16 mouse cellular contexts compared by ENCODE assay signal in the genomic region with DNA sequence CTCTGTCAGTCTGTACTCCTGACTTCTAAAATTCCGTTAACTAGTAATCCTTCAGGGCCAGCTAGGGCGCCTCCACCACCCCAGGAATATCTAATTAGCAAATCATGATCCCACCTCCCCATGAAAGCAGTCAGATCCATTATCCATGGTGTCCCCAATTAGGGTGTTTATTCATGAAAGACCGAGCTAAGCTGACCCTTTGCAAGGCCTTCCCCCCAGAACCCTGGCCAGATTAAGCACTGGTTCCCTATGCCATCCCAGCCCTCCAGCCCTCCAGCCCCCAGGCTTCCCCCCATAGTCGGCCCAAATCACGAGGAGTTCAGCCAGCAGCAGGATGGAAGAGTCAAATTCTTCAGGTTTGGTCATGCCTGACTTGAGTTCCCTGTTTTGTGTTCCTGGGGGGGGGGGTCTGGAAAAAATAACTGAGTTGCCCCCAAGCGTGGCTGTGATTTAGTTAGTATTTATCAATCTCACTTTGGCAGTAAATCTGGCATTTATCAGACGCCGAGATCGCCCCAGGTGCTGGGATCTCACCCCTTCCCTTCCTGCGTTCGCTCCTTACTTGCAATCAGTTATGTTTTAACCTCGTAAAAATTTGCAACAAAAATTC.
A peak's percentile ranks its signal among the peaks of the same experiment; 100 is the strongest.
DNase-seq lines count a peak whose midpoint lies in the region; ATAC-seq lines count a peak whose summit lies in the region.
"Had no signal": no experiment of that assay in that cellular context is flagged by ENCODE, and none has a peak within 500 bp of the region (broad histone marks: within the 10 kb centered on the region; RNA-seq: fewer than 3 reads in every experiment).

No protein-coding gene starts in this region.

- H3K27me3 ChIP-seq in hindbrain, embryonic 10.5 days (ENCODE audit: insufficient read depth, poor library complexity, severe bottlenecking): no peaks in the 10 kb centered on the region; the same call in 1 of the 2 replicates
- H3K27me3 ChIP-seq in hindbrain, embryonic 16.5 days (replicated peaks; ENCODE audit: control insufficient read depth, insufficient read depth, low read length): no peaks in the 10 kb centered on the region
- H3K27me3 ChIP-seq in embryonic facial prominence, embryonic 15.5 days: no peaks in the 10 kb centered on the region
- no peaks in the 10 kb centered on the region for H3K27me3 ChIP-seq in liver, embryonic 12.5 days (replicated peaks)
- peaks cover 10% of the 10 kb centered on the region; the same call in 1 of the 2 replicates for H3K27me3 ChIP-seq in limb, embryonic 10.5 days (ENCODE audit: low read depth, poor library complexity, severe bottlenecking)
- H3K27me3 ChIP-seq: hindbrain, embryonic 13.5 days had no signal

- no peak overlapping the region for H3K4me3 ChIP-seq in hindbrain, embryonic 10.5 days
- H3K4me3 ChIP-seq in hindbrain, embryonic 16.5 days (ENCODE audit: low read length): no peak overlapping the region
- no peak overlapping the region for H3K4me3 ChIP-seq in embryonic facial prominence, embryonic 15.5 days (replicated peaks)
- H3K4me3 ChIP-seq in liver, embryonic 12.5 days: no peak overlapping the region
- H3K4me3 ChIP-seq in limb, embryonic 10.5 days: no peak overlapping the region

- no peak for DNase-seq in hindbrain, embryonic 10.5 days (ENCODE audit: low spot score)
- peak; percentile 43 to 53 for DNase-seq in kidney, adult 8-10 months
- peak; percentile 47 for DNase-seq in kidney, postnatal 14 days
- DNase-seq in limb, embryonic 10.5 days (ENCODE audit: low spot score): no peak
- DNase-seq: adrenal gland, adult 2 months; cerebellum, adult 9-10 months; heart, postnatal 14 days; lung, adult 2 months; spleen, adult 18-20 months; thymus, postnatal 36 days had no signal

- H3K4me1 ChIP-seq in hindbrain, embryonic 10.5 days (replicated peaks): peaks cover 21% of the 10 kb centered on the region
- peaks cover 5% of the 10 kb centered on the region for H3K4me1 ChIP-seq in hindbrain, embryonic 16.5 days (ENCODE audit: control insufficient read depth, insufficient read depth, low read depth, low read length)
- H3K4me1 ChIP-seq in embryonic facial prominence, embryonic 15.5 days: peaks cover 12% of the 10 kb centered on the region
- H3K4me1 ChIP-seq in liver, embryonic 12.5 days: no peaks in the 10 kb centered on the region
- H3K4me1 ChIP-seq in limb, embryonic 10.5 days: peaks cover 21% of the 10 kb centered on the region
- H3K4me1 ChIP-seq: embryonic facial prominence, embryonic 12.5 days had no signal

- no peak overlapping the region for H3K9ac ChIP-seq in hindbrain, embryonic 16.5 days (ENCODE audit: low read depth, low read length)
- no peak overlapping the region for H3K9ac ChIP-seq in embryonic facial prominence, embryonic 15.5 days
- no peak overlapping the region for H3K9ac ChIP-seq in liver, embryonic 12.5 days
- H3K9ac ChIP-seq: embryonic facial prominence, embryonic 12.5 days had no signal

- WGBS in hindbrain, embryonic 10.5 days: 54% methylated on average over 12 of the region's 12 CpGs
- WGBS in hindbrain, embryonic 16.5 days: 44% methylated on average over 12 of the region's 12 CpGs
- WGBS in embryonic facial prominence, embryonic 15.5 days: 38% methylated on average over 12 of the region's 12 CpGs
- WGBS in liver, embryonic 12.5 days (ENCODE audit: insufficient replicate concordance): 53% methylated on average over 12 of the region's 12 CpGs
- 57% methylated on average over 12 of the region's 12 CpGs for WGBS in limb, embryonic 10.5 days

- ATAC-seq in hindbrain, embryonic 16.5 days: no peak
- no peak for ATAC-seq in embryonic facial prominence, embryonic 15.5 days (ENCODE audit: insufficient number of reproducible peaks, low FRiP score, low TSS enrichment, low read depth)
- ATAC-seq in liver, embryonic 12.5 days: no peak

- no peak overlapping the region for H3K4me2 ChIP-seq in hindbrain, embryonic 16.5 days (ENCODE audit: low read length)
- H3K4me2 ChIP-seq in embryonic facial prominence, embryonic 15.5 days (replicated peaks): peak overlapping the region; percentile 39; the same call in 1 of the 2 replicates
- H3K4me2 ChIP-seq in liver, embryonic 12.5 days: no peak overlapping the region

- H3K9me3 ChIP-seq in hindbrain, embryonic 10.5 days: no peaks in the 10 kb centered on the region
- no peaks in the 10 kb centered on the region for H3K9me3 ChIP-seq in hindbrain, embryonic 16.5 days (ENCODE audit: control insufficient read depth, low read length)
- no peaks in the 10 kb centered on the region for H3K9me3 ChIP-seq in embryonic facial prominence, embryonic 15.5 days (replicated peaks)
- H3K9me3 ChIP-seq in liver, embryonic 12.5 days (replicated peaks): no peaks in the 10 kb centered on the region
- H3K9me3 ChIP-seq in limb, embryonic 10.5 days (replicated peaks): no peaks in the 10 kb centered on the region
- H3K9me3 ChIP-seq: embryonic facial prominence, embryonic 12.5 days; heart, embryonic 10.5 days; hindbrain, embryonic 13.5 days had no signal

- no peaks in the 10 kb centered on the region for H3K36me3 ChIP-seq in hindbrain, embryonic 10.5 days
- no peaks in the 10 kb centered on the region for H3K36me3 ChIP-seq in hindbrain, embryonic 16.5 days (ENCODE audit: control insufficient read depth, insufficient read depth, low read length)
- no peaks in the 10 kb centered on the region for H3K36me3 ChIP-seq in embryonic facial prominence, embryonic 15.5 days
- no peaks in the 10 kb centered on the region for H3K36me3 ChIP-seq in liver, embryonic 12.5 days
- H3K36me3 ChIP-seq in limb, embryonic 10.5 days: no peaks in the 10 kb centered on the region
- H3K36me3 ChIP-seq: embryonic facial prominence, embryonic 12.5 days; heart, embryonic 10.5 days; hindbrain, embryonic 13.5 days had no signal

- H3K27ac ChIP-seq in hindbrain, embryonic 10.5 days: peak overlapping the region; percentile 40
- H3K27ac ChIP-seq in hindbrain, embryonic 16.5 days (ENCODE audit: low read depth, low read length): no peak overlapping the region
- no peak overlapping the region for H3K27ac ChIP-seq in embryonic facial prominence, embryonic 15.5 days (replicated peaks)
- no peak overlapping the region for H3K27ac ChIP-seq in liver, embryonic 12.5 days
- H3K27ac ChIP-seq in limb, embryonic 10.5 days: no peak overlapping the region
- H3K27ac ChIP-seq: embryonic facial prominence, embryonic 12.5 days; heart, embryonic 10.5 days; hindbrain, embryonic 13.5 days had no signal

Comparison
In these comparisons a context has a peak if more than half of its experiments do, and no peak if none do; other contexts are left out.
1. DNase-seq: peak in kidney, adult 8-10 months (2 of 2) and kidney, postnatal 14 days (single experiment); none in hindbrain, embryonic 10.5 days (single experiment) and limb, embryonic 10.5 days (single experiment).